Mouse (Mus musculus) liver, postnatal 0 days (tissue): ENCODE data around the gene Ttc9b.

Experiments
- CTCF ChIP-seq: sonication (generic); IDR thresholded peaks from 2 replicates; pipeline ENCODE4 v1.5.1; 2016; ENCODE audit warnings: antibody characterized with exemption, low read depth
- EP300 ChIP-seq: IDR thresholded peaks from 2 replicates; pipeline ENCODE4 v1.6.1; 2016; ENCODE audit warnings: antibody characterized with exemption, low read depth, mild to moderate bottlenecking

DNA sequence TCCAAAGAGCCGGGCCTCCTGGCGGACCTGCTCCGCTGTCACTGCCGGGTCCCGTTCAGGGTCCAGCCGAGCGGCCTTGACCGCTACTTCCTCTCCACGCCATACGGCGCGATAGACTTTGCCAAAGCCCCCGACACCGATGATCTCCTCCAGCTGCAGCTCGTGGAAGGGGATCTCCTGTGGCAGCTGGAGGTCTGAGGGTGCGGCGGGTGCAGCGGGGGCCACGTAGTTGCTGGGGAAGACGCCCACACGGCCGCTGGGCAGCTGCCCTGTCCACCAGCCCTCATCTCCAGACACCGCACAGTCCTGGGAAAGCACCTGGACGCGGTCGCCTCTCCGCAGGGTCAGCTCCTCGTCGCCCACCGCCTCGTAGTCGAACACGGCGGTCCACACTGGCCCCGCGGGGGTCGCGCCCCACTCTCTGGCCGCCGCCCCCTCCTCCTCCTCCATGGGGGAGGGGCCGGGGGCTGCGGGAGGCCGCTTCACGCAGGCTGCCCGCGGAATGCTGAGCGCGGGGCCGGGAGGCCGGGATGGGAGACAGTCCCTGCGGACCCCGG lies 19.9 kb downstream of the Ttc9b start:
- TF ChIP-seq CTCF (no peak), EP300 (no peak)
